Mouse (Mus musculus) myocyte (in vitro differentiated cells): ENCODE measurements at regions not wholly inside any gene's neighbourhood (a gene's known extent, or its start where the extent isn't known, plus 50 kb on each side); places are given as distances from the start of the nearest gene placed in this dataset.

Experiments
- E2F4 ChIP-seq: IDR thresholded peaks from one replicate; pipeline ENCODE4 v1.6.1; 2011; ENCODE audit warnings: mild to moderate bottlenecking, control low read depth, moderate library complexity; ENCODE audit not compliant: insufficient read depth
- MAX ChIP-seq: IDR thresholded peaks from one replicate; pipeline ENCODE4 v1.6.1; 2011; ENCODE audit warnings: low read depth, mild to moderate bottlenecking, control low read depth
- POLR2A ChIP-seq: IDR thresholded peaks from one replicate; pipeline ENCODE4 v1.6.1; 2011; ENCODE audit warnings: low read depth, mild to moderate bottlenecking, control low read depth, moderate library complexity; ENCODE audit not compliant: insufficient read length
- POLR2AphosphoS2 ChIP-seq: IDR thresholded peaks from one replicate; pipeline ENCODE4 v1.6.1; 2011; ENCODE audit warnings: low read depth, control low read depth; ENCODE audit not compliant: insufficient read length
- SRF ChIP-seq: IDR thresholded peaks from one replicate; pipeline ENCODE4 v1.6.1; 2011; ENCODE audit warnings: low read depth; ENCODE audit not compliant: control insufficient read depth, insufficient read length
- TCF12 ChIP-seq: IDR thresholded peaks from one replicate; pipeline ENCODE4 v1.6.1; 2011; ENCODE audit warnings: mild to moderate bottlenecking, control low read depth; ENCODE audit not compliant: poor library complexity, insufficient read depth, severe bottlenecking
- USF1 ChIP-seq: IDR thresholded peaks from one replicate; pipeline ENCODE4 v1.6.1; 2011; ENCODE audit warnings: low read depth, mild to moderate bottlenecking, control low read depth, moderate library complexity

- TF ChIP-seq POLR2A (no peak), E2F4 (no peak), MAX (no peak), TCF12 (no peak), USF1 (no peak), POLR2AphosphoS2 (no peak), SRF (no peak)
Observed at GRCm38 (mm10) chr1:71946911-71947310, 265.2 kb downstream of the Mreg start.
